Mouse (Mus musculus) E14TG2a.4 (cell line): ENCODE measurements at regions not wholly inside any gene's neighbourhood (a gene's known extent, or its start where the extent isn't known, plus 50 kb on each side); places are given as distances from the start of the nearest gene placed in this dataset.

ENCODE experiments used
- H3K27me3 ChIP-seq: 2 replicates; pipeline ENCODE4 v1.6.1; 2014; ENCODE audit warnings: low read length, control low read depth; ENCODE audit not compliant: insufficient read depth
- H3K36me3 ChIP-seq: 2 replicates; pipeline ENCODE4 v1.6.1; 2014; ENCODE audit warnings: low read length, control low read depth; ENCODE audit not compliant: insufficient read depth
- H3K4me1 ChIP-seq: replicated peaks from 2 replicates; pipeline ENCODE4 v1.6.1; 2014; ENCODE audit warnings: low read depth, low read length, control low read depth
- H3K4me3 ChIP-seq: replicated peaks from 2 replicates; pipeline ENCODE4 v1.5.1; 2014; ENCODE audit warnings: mild to moderate bottlenecking, low read length
- H3K9me3 ChIP-seq: 2 replicates; pipeline ENCODE4 v1.6.1; 2014; ENCODE audit warnings: low read length, control low read depth
- CTCF ChIP-seq: conservative IDR thresholded peaks from 2 replicates; pipeline ENCODE4 v1.5.1; 2014; ENCODE audit warnings: low read length
- NANOG ChIP-seq: IDR thresholded peaks from 2 replicates; pipeline ENCODE4 v1.6.1; 2014; ENCODE audit warnings: borderline replicate concordance, low read length, mixed read lengths
- POU5F1 ChIP-seq: IDR thresholded peaks from 2 replicates; pipeline ENCODE4 v1.6.1; 2014; ENCODE audit warnings: low read length, borderline replicate concordance

DNA sequence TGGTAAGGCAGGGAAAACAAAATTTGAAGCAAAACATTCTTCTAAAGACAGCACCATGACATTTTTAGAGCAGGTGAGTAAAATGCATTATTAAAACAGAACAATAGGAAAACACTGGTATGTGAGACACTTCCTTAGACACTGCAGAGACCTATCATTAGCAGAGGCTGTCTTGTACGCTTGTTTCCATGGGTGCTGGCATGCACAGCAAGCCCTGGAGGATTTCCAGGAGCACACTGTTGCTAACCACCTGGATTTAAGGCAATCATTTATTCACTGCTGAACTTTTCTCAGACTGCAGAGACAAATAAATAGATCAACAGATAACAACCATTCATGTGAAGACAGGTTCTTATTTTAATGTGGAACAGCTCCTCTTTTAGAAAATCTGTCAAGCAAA, 127.7 kb downstream of the Pros1 start:
- Histone ChIP-seq H3K9me3 (no peaks in the 10 kb centered on the region), H3K4me1 (no peaks in the 10 kb centered on the region), H3K4me3 (no peak overlapping the region), H3K36me3 (no peaks in the 10 kb centered on the region), H3K27me3 (no peaks in the 10 kb centered on the region)
- no peak for TF ChIP-seq POU5F1
- no peak for TF ChIP-seq NANOG
- no peak for TF ChIP-seq CTCF

DNA sequence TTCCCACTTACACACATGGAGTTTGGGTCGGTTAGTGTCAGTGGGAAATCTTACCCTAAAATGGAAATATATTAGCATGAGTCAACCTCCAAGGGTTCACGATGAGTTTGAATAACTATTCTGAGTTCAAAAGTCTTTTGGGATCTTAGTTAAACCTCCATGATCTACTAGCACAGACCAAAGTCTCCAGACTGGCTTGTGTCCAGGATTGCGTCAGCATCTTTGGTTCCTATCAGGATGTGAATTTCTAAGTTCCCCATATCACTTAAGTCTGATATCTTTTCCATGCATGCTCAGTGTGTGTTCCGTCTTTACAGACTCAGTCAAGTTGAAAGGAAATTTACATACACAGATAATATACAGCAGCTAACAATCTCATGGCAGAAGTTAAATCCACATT, 128.5 kb downstream of the Pros1 start:
- TF ChIP-seq POU5F1 = no peak
- no peak for TF ChIP-seq CTCF
- no peak for TF ChIP-seq NANOG
- no peaks in the 10 kb centered on the region for H3K4me1 ChIP-seq
- H3K9me3 ChIP-seq = no peaks in the 10 kb centered on the region
- H3K36me3 ChIP-seq = no peaks in the 10 kb centered on the region
- H3K4me3 ChIP-seq = no peak overlapping the region
- H3K27me3 ChIP-seq = no peaks in the 10 kb centered on the region

DNA sequence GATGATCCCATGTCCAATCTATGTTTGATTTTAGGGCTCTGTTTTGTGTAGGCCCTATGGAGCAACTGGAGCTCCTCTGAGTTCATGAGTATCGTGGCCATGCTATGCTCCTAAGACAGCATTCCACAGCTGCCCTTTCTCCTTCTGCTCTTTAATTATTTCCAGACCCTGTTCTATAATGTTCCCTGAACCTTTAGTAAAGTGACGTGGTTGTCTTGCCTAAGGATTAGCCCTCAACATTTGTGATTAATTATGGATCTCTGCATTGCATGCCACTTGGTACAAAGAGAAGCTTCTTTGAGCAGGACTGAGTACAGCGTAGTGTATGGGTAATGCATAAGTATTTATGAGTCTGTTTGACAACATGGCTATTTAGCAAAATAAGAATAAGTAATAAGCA, 141.4 kb downstream of the Pros1 start:
- Histone ChIP-seq H3K9me3 (no peaks in the 10 kb centered on the region), H3K27me3 (no peaks in the 10 kb centered on the region), H3K36me3 (no peaks in the 10 kb centered on the region), H3K4me1 (no peaks in the 10 kb centered on the region), H3K4me3 (no peak overlapping the region)
- no peak for TF ChIP-seq POU5F1
- TF ChIP-seq CTCF = no peak
- TF ChIP-seq NANOG = no peak

DNA sequence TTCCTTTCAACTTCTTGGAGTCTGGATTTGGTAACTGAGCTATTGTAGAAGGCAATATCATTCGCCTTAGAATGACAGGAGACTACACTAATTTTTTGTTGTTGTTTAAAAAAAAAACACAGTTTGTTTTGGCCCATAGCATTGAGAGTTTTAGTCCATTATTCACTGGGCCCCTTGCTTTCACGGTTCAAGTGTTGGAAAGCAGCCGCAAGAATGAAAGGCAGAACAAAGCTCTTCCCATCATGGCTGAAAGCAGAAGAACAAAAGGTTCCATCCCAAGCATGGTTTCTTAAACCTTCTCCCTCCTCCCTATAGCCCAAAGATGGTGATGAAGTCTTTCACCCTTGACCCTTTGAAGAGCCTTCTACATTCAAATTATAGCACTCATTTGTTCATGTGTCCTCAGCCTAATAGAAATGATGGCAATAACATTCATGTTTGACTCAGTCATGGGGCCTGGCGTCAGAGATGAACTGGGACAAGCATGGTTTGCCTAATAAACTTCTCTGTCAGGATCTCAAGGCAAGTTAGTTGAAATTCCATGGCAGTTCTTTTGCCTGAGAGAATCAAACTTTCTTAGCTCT, 157.1 kb downstream of the Pros1 start:
- Histone ChIP-seq H3K4me3 (no peak overlapping the region), H3K4me1 (no peaks in the 10 kb centered on the region), H3K9me3 (no peaks in the 10 kb centered on the region), H3K27me3 (no peaks in the 10 kb centered on the region), H3K36me3 (no peaks in the 10 kb centered on the region)
- TF ChIP-seq CTCF (no peak), NANOG (no peak), POU5F1 (no peak)

DNA sequence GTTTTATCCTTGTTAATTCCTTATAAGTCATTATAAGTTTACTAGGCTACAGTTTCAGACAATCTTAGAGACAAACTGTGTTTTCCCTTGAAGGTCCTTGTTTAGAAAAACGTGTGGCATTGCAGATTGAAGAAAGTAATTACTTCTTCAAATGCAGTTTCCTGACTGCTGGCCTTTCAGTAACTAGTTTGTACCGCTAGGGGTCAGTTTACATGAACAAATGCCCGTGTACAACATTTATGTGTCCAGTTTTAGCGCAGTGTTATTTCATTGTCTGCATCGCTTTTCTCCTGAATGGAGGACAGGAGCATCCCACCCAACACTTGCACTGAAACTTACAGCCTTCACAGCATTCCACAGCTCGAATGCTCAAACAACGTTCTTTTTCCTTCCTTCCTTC, 160.3 kb downstream of the Pros1 start:
- TF ChIP-seq CTCF (peak; percentile 96), POU5F1 (no peak)
- H3K27me3 ChIP-seq = no peaks in the 10 kb centered on the region

DNA sequence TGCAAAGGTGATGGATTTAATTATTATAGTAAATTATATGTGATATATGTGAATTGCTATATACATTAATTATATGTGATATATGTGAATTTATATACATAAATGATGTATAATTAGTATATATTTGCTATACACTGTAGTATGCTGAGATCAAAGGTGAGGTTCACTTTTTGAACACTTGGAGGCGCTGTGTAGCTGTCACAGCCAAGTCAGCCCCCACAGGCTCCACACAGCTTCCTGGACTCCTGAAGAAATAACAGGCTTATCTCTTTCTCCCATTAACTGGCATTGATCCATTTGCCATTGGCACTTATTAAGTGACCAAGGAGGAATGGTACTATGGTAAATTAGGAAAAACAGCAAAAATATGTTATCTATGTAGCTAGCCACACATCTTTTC, 162.0 kb downstream of the Pros1 start:
- H3K36me3 ChIP-seq = no peaks in the 10 kb centered on the region
- no peaks in the 10 kb centered on the region for H3K4me1 ChIP-seq
- H3K27me3 ChIP-seq = no peaks in the 10 kb centered on the region
- no peak overlapping the region for H3K4me3 ChIP-seq
- H3K9me3 ChIP-seq = no peaks in the 10 kb centered on the region
- TF ChIP-seq CTCF (peak; percentile 83), POU5F1 (no peak)

More for the DNA sequence above, 160.3 kb downstream of the Pros1 start:
- Histone ChIP-seq H3K4me3 (no peak overlapping the region), H3K9me3 (no peaks in the 10 kb centered on the region), H3K36me3 (no peaks in the 10 kb centered on the region), H3K4me1 (no peaks in the 10 kb centered on the region)

DNA sequence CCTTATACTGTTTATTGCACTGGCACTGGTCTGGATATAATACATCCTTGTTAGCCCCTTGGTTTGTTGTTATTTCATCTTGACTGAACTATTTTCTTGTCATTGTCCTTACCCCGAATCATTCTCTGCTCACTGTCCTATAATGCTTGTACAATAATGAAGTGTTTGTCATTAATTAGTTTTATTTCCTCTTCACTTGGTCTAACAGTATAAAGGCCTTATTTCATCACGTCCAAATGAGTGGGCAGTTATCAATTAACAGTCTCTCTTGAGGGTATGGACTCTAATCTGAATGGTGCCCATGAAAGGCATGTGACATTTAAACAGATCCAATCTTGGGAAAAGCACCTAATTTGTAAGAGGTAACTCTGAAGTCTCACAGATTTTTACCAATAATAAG, 162.6 kb downstream of the Pros1 start:
- Histone ChIP-seq H3K36me3 (no peaks in the 10 kb centered on the region), H3K4me3 (no peak overlapping the region), H3K27me3 (no peaks in the 10 kb centered on the region), H3K9me3 (no peaks in the 10 kb centered on the region), H3K4me1 (no peaks in the 10 kb centered on the region)
- TF ChIP-seq POU5F1 (no peak), CTCF (no peak)

DNA sequence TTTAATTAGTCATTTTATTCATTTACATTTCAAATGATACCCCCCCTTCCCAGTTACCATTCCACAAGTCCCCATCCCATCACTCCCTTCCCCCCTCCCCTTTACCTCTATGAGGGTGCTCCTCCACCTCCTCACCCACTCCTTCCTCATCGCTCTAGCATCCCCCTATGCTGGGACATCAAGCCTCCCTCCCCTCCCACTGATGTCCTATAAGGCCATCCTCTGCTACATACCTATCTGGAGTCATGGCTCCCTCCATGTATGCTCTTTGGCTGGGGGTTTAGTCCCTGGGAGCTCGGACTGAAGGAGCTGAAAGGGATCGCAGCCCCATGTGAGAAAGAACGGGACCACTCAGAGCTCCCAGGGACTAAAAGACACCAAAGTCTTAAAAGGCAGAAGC, 176.3 kb downstream of the Pros1 start:
- Histone ChIP-seq H3K9me3 (no peaks in the 10 kb centered on the region), H3K27me3 (no peaks in the 10 kb centered on the region), H3K4me3 (no peak overlapping the region), H3K4me1 (no peaks in the 10 kb centered on the region), H3K36me3 (no peaks in the 10 kb centered on the region)
- TF ChIP-seq CTCF = no peak

DNA sequence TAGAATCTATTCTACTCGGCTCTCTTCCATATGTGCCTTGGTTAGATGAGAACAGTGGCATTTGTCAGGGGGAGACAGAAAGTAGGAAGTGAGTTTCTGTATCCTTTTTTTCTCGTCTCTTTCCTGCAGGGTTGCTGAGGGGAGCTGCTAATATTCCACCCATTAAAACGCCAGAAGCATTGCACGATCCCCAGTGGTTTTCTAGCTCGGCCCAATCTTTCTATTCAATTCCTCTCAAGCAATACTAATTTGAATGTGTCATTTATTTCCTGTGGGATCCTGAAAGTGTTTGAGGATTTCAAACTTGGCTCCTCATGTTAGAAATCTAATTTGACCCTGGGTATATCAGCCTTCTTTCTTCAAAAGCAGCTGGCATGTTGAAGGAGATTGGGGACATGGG, 176.9 kb downstream of the Pros1 start:
- no peaks in the 10 kb centered on the region for H3K36me3 ChIP-seq
- TF ChIP-seq CTCF (no peak), NANOG (no peak), POU5F1 (no peak)
- no peaks in the 10 kb centered on the region for H3K27me3 ChIP-seq
- no peaks in the 10 kb centered on the region for H3K9me3 ChIP-seq
- no peaks in the 10 kb centered on the region for H3K4me1 ChIP-seq
- no peak overlapping the region for H3K4me3 ChIP-seq

DNA sequence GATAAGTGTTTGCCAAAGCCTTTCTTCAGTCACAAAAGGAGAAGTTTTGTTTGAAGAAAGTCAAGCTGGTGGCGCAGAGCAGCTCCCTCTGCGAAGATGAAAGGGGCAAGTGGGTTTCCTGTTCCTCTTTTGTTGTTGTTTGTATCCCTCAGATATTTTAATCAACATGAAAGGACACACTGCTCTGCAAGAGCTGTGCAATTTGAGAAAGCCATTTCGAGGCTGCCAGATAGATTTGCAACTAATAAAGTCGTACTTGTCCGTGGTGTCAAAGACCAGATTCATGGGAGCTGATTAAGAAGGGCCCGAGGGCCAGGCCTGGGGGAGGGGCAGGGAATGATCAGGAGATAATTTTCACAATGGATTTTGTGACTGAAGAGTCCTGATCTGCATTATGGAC, 177.7 kb downstream of the Pros1 start:
- no peaks in the 10 kb centered on the region for H3K4me1 ChIP-seq
- no peak for TF ChIP-seq POU5F1
- TF ChIP-seq NANOG = no peak
- TF ChIP-seq CTCF = no peak
- no peak overlapping the region for H3K4me3 ChIP-seq
- H3K27me3 ChIP-seq = no peaks in the 10 kb centered on the region
- H3K36me3 ChIP-seq = no peaks in the 10 kb centered on the region
- no peaks in the 10 kb centered on the region for H3K9me3 ChIP-seq
